Comparison of ENCODE assay signal across 29 mouse cellular contexts in genomic region chr3:146611821-146612220, GRCm38 (mm10). TPM values are rescaled to one million over a fixed set of nuclear protein-coding genes. Genes with fewer than 3 reads are reported as not detected.
A peak's percentile ranks its signal among the peaks of the same experiment; 100 is the strongest.
DNase-seq lines count a peak whose midpoint lies in the region; ATAC-seq lines count a peak whose summit lies in the region.
"Had no signal": no experiment of that assay in that cellular context is flagged by ENCODE, and none has a peak within 500 bp of the region (broad histone marks: within the 10 kb centered on the region; RNA-seq: fewer than 3 reads in every experiment).

No protein-coding gene starts in this region.

- no peak overlapping the region for H3K9ac ChIP-seq in heart, embryonic 11.5 days (ENCODE audit: low read depth, low read length)
- H3K9ac ChIP-seq: embryonic facial prominence, embryonic 13.5 days; forebrain, embryonic 13.5 days; forebrain, postnatal 0 days; heart, embryonic 13.5 days; hindbrain, embryonic 12.5 days had no signal

- 66% methylated on average over 4 of the region's 4 CpGs for WGBS in heart, embryonic 11.5 days (ENCODE audit: insufficient replicate concordance)

- intact Hi-C loops in heart, postnatal 10 days (cut with DNase I) = no loop called here

- no peak overlapping the region for H3K27ac ChIP-seq in heart, embryonic 11.5 days (ENCODE audit: low read depth, low read length)
- H3K27ac ChIP-seq: embryonic facial prominence, embryonic 13.5 days; forebrain, embryonic 13.5 days; heart, embryonic 13.5 days; hindbrain, embryonic 12.5 days had no signal

- no peak for ATAC-seq in heart, embryonic 11.5 days (replicated peaks; ENCODE audit: insufficient number of reproducible peaks, low FRiP score, low TSS enrichment)
- ATAC-seq: activated CD4-positive, CD25-positive, alpha-beta regulatory T cell, adult 4 months; CD4-positive, CD25-positive, alpha-beta regulatory T cell, adult 4 months; forebrain, embryonic 13.5 days; forebrain, postnatal 0 days; hindbrain, embryonic 16.5 days; inflammation-experienced regulatory T-cells, adult 6 months; intestine, postnatal 0 days; Patski had no signal

- no peak overlapping the region for H3K4me2 ChIP-seq in heart, embryonic 11.5 days
- H3K4me2 ChIP-seq: embryonic facial prominence, embryonic 13.5 days; forebrain, embryonic 13.5 days; heart, embryonic 13.5 days; hindbrain, embryonic 12.5 days had no signal

- DNase-seq in heart, adult 18-20 months = peak; percentile 50 to 61
- peak; percentile 10 for DNase-seq in ovary, postnatal 36 days (ENCODE audit: low spot score)
- DNase-seq in ovary, adult 18-20 months (ENCODE audit: low spot score) = no peak
- DNase-seq in heart, postnatal 10 days = peak; percentile 27 to 51
- no peak for DNase-seq in yolk sac, embryonic 10.5 days (ENCODE audit: low spot score)
- DNase-seq in MN1 (ENCODE audit: low spot score) = no peak
- DNase-seq: adrenal gland, postnatal 14 days; B cell, adult 2 months; cerebellum, adult 11-12 months; cerebellum, adult 9-10 months; cerebellum, postnatal 25 days; kidney, adult 8-10 months had no signal

- no peaks in the 10 kb centered on the region for H3K36me3 ChIP-seq in heart, embryonic 11.5 days (ENCODE audit: control insufficient read depth, insufficient read depth, low read length)
- H3K36me3 ChIP-seq: embryonic facial prominence, embryonic 13.5 days; G1E; heart, embryonic 13.5 days; hindbrain, embryonic 12.5 days had no signal

- no peaks in the 10 kb centered on the region for H3K9me3 ChIP-seq in heart, embryonic 11.5 days (replicated peaks; ENCODE audit: control insufficient read depth, low read length)
- H3K9me3 ChIP-seq: embryonic facial prominence, embryonic 13.5 days; forebrain, embryonic 13.5 days; G1E; heart, embryonic 13.5 days; hindbrain, embryonic 12.5 days had no signal

- no peaks in the 10 kb centered on the region for H3K27me3 ChIP-seq in heart, embryonic 11.5 days (ENCODE audit: control insufficient read depth, insufficient read depth, low read length)
- H3K27me3 ChIP-seq: embryonic facial prominence, embryonic 13.5 days; forebrain, embryonic 13.5 days; heart, embryonic 13.5 days; hindbrain, embryonic 12.5 days; Patski had no signal

- H3K4me1 ChIP-seq in heart, embryonic 11.5 days (ENCODE audit: control insufficient read depth, insufficient read depth, low read length) = no peaks in the 10 kb centered on the region
- H3K4me1 ChIP-seq: embryonic facial prominence, embryonic 13.5 days; heart, embryonic 13.5 days had no signal

- no peak overlapping the region for H3K4me3 ChIP-seq in heart, embryonic 11.5 days (ENCODE audit: low read depth, low read length)
- H3K4me3 ChIP-seq: embryonic facial prominence, embryonic 13.5 days; forebrain, embryonic 13.5 days; heart, embryonic 13.5 days; hindbrain, embryonic 12.5 days had no signal

RNA-seq across cellular contexts. Expression of gene Dnase2b, which starts 3.6 kb away (rescaled TPM):
- total RNA-seq in heart, adult 18-20 months (2021) = not detected
- polyA plus RNA-seq in heart, embryonic 11.5 days (2014; fragmentation: Nextera tagmentation; extraction: Ambion mirVana) = not detected in 2 replicates
- total RNA-seq in heart, postnatal 10 days (2021) = not detected
- total RNA-seq: adrenal gland, adult 18-20 months; forebrain, postnatal 0 days; gastrocnemius, adult 18-20 months; gastrocnemius, postnatal 36 days had no signal
- polyA plus RNA-seq: activated CD4-positive, CD25-positive, alpha-beta regulatory T cell, adult 4 months; CD4-positive, CD25-positive, alpha-beta regulatory T cell, adult 4 months; forebrain, embryonic 13.5 days; forebrain, postnatal 0 days; G1E; heart, embryonic 13.5 days; heart, postnatal 0 days; hindbrain, embryonic 12.5 days; hindbrain, embryonic 16.5 days; inflammation-experienced regulatory T-cells, adult 6 months; intestine, postnatal 0 days had no signal

RNA-seq across cellular contexts. Expression of gene 4930503B20Rik, which starts 39.3 kb away (rescaled TPM):
- total RNA-seq in heart, adult 18-20 months (2021) = not detected
- not detected in 2 replicates for polyA plus RNA-seq in heart, embryonic 11.5 days (2014; fragmentation: Nextera tagmentation; extraction: Ambion mirVana)
- total RNA-seq in heart, postnatal 10 days (2021) = not detected
- total RNA-seq: adrenal gland, adult 18-20 months; adrenal gland, postnatal 14 days; forebrain, postnatal 0 days; gastrocnemius, adult 18-20 months; gastrocnemius, postnatal 36 days had no signal
- polyA plus RNA-seq: activated CD4-positive, CD25-positive, alpha-beta regulatory T cell, adult 4 months; CD4-positive, CD25-positive, alpha-beta regulatory T cell, adult 4 months; forebrain, embryonic 13.5 days; G1E; heart, embryonic 13.5 days; heart, postnatal 0 days; hindbrain, embryonic 12.5 days; hindbrain, embryonic 16.5 days; inflammation-experienced regulatory T-cells, adult 6 months; intestine, postnatal 0 days had no signal

RNA-seq across cellular contexts. Expression of gene Uox, which starts 41.6 kb away (rescaled TPM):
- total RNA-seq in heart, adult 18-20 months (2021) = not detected
- not detected in 2 replicates for polyA plus RNA-seq in heart, embryonic 11.5 days (2014; fragmentation: Nextera tagmentation; extraction: Ambion mirVana)
- not detected for total RNA-seq in heart, postnatal 10 days (2021)
- polyA plus RNA-seq: activated CD4-positive, CD25-positive, alpha-beta regulatory T cell, adult 4 months; CD4-positive, CD25-positive, alpha-beta regulatory T cell, adult 4 months; forebrain, embryonic 13.5 days; G1E; hindbrain, embryonic 12.5 days; hindbrain, embryonic 16.5 days had no signal

Comparison
In these comparisons a context has a peak if more than half of its experiments do, and no peak if none do; other contexts are left out.
1. DNase-seq: peak in heart, adult 18-20 months (2 of 2), ovary, postnatal 36 days (single experiment) and heart, postnatal 10 days (2 of 2); none in ovary, adult 18-20 months (single experiment), yolk sac, embryonic 10.5 days (single experiment) and MN1 (single experiment).